Mouse (Mus musculus): Measurements from ENCODE around the gene Ptpn13.

Ptpn13 gene

DNA sequence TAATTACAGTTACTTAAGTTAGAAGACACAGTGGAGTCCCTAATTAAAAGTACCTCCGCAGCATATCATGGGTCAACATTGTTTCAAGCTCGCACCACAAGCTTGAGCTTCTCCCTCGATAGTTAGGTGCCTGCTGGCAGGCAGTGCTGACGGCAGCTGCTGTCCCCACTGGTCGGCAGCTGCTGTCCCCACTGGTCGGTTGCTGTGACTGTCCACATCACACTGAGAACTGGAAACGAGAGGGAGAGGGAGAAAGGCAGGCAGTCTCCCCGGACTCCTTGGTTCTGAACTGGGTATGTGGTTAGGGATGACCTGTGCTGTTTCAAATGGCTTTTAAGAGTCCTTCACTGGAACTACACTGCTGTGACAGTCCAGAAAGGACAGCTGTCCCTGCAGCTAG is 33.4 kb downstream of the Ptpn13 start:
- no peak for DNase-seq (ENCODE audit: low read depth, low spot score)

DNA sequence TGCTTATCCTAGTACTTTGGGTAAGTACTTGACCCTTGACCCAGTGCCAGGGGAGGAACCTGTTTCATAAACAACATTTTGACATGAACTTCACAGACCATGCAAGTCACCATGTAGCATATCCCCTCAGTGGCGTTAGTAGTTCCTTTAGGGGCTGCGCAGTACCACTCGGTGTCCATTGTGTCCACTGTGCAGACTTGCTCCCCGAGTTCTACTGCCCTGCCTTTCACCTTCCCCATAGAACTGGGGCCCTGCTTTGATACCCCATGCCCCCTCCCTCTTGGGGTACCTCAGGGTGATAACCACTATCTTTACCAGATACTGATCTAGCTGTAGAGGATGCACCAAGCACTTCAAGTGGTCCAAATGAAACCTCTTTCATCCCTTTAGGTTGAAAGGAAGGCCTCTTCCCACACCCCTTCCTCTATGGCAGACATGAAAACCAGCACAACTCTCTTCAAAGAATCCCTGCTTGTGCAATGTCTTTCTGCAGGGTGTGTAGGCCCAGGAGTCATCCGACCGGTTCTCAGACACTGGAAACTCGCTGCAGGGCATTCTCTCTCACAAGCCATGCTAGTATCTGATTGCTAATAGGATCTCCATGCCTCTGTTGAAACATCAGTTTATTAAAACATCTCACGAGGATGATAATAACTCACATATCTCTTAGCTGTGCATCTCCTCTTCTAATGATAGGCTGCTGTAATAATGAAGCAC is 34.1 kb downstream of the Ptpn13 start:
- DNase-seq (ENCODE audit: low read depth, low spot score) = no peak

DNA sequence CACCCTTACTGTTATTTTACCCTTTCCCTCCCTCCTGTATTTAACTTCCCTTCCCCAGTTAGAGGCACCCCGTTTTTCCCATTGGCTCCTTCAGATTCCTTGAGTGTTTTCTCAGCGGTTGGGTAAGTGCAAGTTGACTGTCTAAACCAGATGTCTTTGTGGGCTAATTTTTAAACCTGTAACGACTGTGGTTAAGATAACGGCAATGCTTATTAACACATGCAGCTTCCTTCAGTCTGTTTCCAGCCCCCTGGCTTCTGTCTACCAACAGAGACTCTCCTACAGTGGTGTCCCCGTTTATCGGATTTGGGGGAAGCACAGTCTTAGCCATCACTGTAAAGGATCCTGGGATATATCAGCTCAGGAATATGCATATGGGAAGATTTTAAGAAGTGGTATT is 35.9 kb downstream of the Ptpn13 start:
- DNase-seq (ENCODE audit: low read depth, low spot score) = no peak

- DNase-seq (ENCODE audit: low read depth, low spot score) = no peak
These were observed 38.7 kb downstream of the Ptpn13 start for GRCm38 (mm10) chr5:103463661-103464219.

- no peak for DNase-seq (ENCODE audit: low read depth, low spot score)
These were observed 39.3 kb downstream of the Ptpn13 start for GRCm38 (mm10) chr5:103464329-103464728.

DNA sequence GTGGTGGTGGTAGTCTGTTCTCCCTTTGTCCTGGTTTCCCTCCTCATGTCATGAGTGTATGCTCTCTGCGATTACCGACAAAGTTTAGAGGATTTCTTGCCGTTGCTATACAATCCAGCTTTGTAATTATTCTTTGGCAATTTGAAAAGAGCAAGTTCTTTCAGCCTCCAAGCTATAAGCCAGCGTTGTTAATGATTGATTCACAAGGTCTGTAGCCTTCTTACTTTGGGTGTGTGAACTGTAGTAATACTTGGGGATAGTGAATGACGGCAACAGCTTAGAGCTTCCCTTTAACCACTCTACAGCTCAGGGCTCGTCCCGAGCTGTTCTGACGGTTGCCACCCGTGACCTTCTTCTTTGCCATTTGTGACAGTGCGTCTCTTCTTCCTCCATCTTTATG is 39.8 kb downstream of the Ptpn13 start:
- DNase-seq (ENCODE audit: low read depth, low spot score) = no peak

GRCm38 (mm10) chr5:103472670-103473069 is 47.7 kb downstream of the Ptpn13 start:
- DNase-seq (ENCODE audit: low read depth, low spot score) = no peak

- DNase-seq (ENCODE audit: low read depth, low spot score) = no peak
These were observed 48.6 kb downstream of the Ptpn13 start for GRCm38 (mm10) chr5:103473467-103474096.

- no peak for DNase-seq (ENCODE audit: low read depth, low spot score)
These were observed 49.3 kb downstream of the Ptpn13 start for GRCm38 (mm10) chr5:103474259-103474658.

DNA sequence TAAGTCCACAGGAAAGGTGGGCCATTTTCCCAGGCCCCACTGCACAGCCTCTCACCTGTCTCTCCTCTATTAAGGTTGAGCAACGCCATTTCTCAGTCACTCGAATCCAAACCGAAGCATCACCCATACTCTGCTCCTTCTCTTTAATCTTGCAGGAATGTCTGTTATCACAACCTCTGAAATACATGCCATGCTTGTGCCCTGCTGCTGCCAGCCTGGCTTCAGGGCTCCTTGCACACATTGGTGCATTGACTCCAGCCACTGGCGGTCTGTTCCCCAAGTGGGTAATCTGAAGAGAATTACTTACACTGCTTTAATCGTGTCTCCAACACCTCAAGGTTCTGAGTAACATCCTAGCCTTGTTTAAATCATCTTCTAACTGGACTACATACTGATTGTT is 50.5 kb downstream of the Ptpn13 start:
- no peak for DNase-seq (ENCODE audit: low read depth, low spot score)

GRCm38 (mm10) chr5:103479503-103479902 is 54.5 kb downstream of the Ptpn13 start:
- no peak for DNase-seq (ENCODE audit: low read depth, low spot score)

DNA sequence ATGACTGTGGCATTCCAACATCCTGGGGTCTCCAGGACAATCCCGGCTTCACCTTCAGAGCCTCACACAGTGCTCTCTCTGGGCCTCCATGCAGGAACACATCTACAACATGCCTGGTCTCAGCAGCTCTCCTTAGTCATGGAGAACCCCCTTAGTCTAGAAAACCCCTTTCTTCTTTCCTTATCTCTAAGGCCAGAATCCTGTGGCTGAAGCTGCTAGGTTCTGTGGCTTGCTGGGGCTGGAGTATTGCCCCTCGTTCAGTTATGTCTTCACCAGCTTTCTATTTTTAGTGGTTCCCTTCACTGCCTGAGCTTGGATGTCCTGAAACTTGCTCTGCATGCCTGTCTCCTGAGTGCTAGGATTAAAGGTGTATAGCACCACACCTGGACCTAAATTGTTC is 56.2 kb downstream of the Ptpn13 start:
- DNase-seq (ENCODE audit: low read depth, low spot score) = no peak

DNA sequence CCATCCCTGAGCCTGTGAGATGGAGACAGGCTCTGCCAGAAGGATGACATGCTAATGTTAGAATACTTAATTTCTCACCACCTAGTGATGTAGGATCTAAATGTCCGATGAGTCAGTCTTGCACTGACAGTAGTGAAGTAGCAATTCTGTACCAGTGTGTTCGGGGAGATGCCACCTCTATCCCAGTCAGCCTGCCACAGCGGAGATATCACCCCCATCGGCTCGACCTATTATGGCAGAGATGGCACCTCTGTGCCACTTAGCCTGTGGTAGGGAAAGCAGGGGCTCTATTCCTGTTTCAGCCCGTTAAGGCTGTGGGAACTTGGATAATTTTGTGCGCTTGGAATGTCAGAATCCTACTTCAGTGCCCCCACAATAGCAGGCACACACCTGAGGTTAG is 62.0 kb downstream of the Ptpn13 start:
- no peak for DNase-seq (ENCODE audit: low read depth, low spot score)

DNA sequence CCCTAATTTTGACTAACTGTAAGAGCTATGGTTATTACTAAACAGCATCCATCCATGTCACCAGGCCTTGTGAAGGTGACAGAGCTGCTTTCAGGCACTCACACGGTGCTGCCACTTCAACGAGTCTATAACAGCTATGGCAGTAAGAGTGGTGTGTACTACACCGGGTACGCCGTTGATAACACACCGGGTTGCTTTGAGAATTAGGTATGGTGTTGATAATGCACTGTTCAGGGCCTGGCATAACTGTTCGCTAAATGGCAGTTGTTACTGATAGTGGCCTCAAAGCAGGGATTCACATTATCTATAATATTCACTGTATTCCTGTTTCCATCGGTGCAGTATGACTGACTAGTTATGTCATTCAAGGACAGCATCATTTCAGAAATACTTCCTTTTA is 66.0 kb downstream of the Ptpn13 start:
- no peak for DNase-seq (ENCODE audit: low read depth, low spot score)

DNA sequence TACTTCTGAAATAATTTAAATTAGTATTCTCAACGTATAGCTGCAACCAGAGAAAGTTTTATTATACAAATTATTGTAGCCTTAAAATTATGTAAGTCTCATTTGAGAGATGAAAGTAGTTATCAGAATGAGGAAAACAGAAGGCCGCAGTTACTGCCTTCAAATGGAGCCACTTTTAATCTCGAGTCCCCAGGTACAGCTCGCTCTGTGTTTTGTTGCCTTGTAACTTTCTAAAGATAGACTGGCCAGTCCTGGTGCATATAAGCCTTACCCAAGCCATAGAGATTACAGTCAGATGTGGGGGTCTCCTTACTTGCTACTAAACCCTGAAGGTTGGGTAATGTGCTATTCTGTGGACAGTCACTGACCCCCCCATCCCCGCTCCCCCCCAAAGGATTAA is 66.8 kb downstream of the Ptpn13 start:
- DNase-seq (ENCODE audit: low read depth, low spot score) = no peak

DNA sequence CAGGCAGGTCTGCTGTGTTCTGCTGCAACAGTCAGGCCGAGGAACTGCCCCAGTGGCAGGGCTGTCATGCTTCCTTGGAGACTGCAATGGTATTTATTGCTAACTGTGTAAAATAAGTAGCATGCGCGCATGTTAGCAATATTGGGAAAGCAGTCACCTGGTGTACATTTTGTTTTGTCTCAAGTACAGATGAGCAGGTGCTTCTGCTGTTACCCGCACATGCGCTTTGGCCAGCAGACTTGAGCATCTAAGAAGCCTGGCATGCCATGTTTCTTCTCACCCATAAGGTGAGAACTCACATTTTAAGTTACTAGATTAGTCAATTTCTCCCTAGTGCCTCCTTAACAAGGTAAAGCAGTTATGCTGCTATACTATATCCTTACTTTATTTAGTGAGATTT is 72.1 kb downstream of the Ptpn13 start:
- DNase-seq (ENCODE audit: low read depth, low spot score) = no peak

- DNase-seq (ENCODE audit: low read depth, low spot score) = no peak
These were observed 72.5 kb downstream of the Ptpn13 start for GRCm38 (mm10) chr5:103497480-103497879.

GRCm38 (mm10) chr5:103499305-103499704 is 74.3 kb downstream of the Ptpn13 start:
- DNase-seq (ENCODE audit: low read depth, low spot score) = no peak

GRCm38 (mm10) chr5:103501076-103501475 is 76.1 kb downstream of the Ptpn13 start:
- no peak for DNase-seq (ENCODE audit: low read depth, low spot score)

- no peak for DNase-seq (ENCODE audit: low read depth, low spot score)
These were observed 76.8 kb downstream of the Ptpn13 start for GRCm38 (mm10) chr5:103501839-103502238.

DNA sequence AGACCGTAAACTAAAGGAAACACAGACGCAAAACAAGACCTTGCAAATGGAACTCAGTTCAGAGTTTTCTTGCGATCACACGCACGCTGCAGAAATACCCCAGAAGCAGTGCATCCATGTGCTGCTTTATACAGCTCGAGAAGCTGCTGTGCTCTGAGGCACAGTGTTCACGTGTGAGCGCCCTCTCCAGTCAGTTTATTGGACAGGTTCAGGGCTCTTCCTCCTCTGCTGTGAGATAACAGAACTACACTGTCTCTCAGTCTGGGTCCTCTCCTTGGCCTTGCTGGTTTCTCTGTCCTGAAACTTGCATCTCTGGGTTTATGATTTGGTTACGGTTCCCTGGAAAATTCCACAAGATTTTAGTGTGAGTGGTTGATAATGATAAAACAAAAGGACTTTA is 88.2 kb downstream of the Ptpn13 start:
- peak; percentile 11 for DNase-seq (ENCODE audit: low read depth, low spot score)

GRCm38 (mm10) chr5:103514441-103514840 is 89.4 kb downstream of the Ptpn13 start:
- no peak for DNase-seq (ENCODE audit: low read depth, low spot score)

DNA sequence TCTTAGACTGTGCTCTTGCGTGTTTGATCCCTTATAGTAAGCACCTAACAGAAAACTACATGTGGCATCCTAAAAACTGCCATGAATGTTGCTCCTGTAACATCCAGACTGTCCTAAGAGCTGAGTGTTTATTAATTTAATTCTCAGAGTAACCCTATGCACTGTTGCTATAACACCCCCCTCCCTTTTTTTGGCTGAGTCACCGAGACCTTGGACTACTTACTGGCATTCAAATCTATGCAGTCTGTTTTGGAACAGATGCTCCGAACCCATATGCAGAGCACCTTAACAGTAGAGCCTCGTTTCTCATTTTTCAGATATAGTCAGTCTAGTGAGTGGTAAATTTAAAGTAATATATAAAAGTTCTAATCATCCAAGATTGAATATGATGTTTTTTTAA is 90.9 kb downstream of the Ptpn13 start:
- DNase-seq (ENCODE audit: low read depth, low spot score) = no peak

Data from ES-CJ7 (cell line).